Mouse (Mus musculus): ENCODE data around the gene Gemin5.

GRCm38 (mm10) chr11:58102146-58102545 is 66.2 kb downstream of the Gemin5 start:
- TF ChIP-seq POLR2A (IDR thresholded peaks at IDR 0.05; ENCODE audit: low read depth, low read length): no peak
- TF ChIP-seq CTCF (IDR thresholded peaks at IDR 0.05; ENCODE audit: extremely low read depth, insufficient read length, insufficient replicate concordance, low read depth, low read length): no peak

All from small intestine, adult 2 months (tissue).